Mouse (Mus musculus) adipocyte (in vitro differentiated cells): ENCODE data around the gene Sept4.

ENCODE experiments used
- DNase-seq: peaks from one replicate; pipeline ENCODE4 v3.0.0-alpha.2; 2016; ENCODE audit warnings: low spot score

The Sept4 gene

DNA sequence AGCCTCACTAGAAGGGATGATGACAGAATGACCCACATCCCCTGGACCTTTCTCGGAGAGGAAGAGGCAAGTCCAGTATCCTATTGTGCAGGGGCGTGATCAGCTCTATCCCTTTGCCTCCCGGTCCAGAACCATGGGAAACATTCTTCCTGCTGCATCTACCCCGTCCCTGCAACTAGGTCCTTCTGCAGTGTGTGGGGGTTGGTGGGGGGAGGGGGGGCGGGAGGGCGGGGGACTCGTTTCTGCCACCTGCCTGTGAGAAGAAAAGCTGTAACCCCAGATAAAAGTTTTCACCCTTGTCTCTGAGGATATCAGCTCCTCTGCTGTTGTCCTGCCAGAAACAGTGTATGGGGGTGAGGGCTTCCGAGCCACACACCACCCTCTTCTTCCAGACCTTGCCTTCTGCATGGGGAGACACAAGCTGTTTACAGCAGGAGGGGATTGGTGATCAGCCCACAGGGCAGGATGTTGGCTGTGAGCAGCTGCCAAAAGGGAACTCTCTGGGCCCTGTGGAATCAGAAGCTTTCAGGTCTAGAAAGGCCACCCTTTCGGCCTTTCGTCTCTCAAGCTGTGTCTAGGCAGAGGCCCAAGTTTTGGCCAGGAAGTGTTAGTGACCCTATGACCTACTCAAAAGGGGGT, 10.4 kb downstream of the Sept4 start:
- no peak for DNase-seq

DNA sequence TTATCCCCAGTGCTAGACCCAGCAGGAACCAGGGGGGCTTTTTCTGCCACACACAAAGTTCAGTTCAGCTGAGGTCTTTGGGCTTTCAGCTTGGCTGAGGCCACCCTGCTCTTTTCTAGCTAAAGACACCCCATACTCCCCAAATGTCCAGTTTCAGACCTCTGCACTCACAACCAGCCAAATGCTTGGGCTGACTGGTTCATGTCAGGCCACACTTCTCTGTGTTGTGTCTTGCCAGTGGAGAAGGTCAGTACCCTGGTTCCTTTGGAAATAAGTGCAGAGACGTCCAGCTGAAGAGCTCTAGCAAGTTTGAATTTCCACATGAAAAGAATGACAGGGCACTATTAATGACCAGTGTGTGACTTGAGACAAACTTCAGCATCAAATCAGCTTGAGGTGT, 11.0 kb downstream of the Sept4 start:
- no peak for DNase-seq

DNA sequence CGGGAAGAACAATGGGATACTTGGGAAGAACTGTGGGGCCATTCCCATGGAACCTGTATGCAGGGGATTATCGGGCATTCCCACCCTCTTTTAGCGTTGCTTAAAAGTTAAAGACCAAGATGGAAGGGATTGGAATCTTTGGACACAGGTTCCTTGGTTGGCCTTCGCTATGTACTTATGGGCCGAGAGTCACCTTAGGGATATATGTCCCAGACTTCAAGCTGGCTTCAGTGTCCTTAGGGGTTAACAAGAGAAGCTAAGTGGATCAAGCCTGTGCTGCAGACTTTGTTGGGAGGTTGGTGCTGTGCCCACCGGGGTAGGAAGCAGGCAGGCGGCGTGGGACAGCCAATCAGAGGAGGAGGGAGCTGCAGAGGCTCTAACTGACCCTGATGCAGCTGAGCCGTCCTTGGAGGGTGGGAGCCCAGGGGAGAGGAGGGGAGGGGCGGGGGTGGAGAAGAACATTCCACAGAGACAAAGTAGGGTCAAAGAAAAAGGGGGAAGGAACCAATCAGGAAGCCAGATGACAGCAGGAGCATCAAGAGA, 11.9 kb downstream of the Sept4 start:
- DNase-seq, result no peak

DNA sequence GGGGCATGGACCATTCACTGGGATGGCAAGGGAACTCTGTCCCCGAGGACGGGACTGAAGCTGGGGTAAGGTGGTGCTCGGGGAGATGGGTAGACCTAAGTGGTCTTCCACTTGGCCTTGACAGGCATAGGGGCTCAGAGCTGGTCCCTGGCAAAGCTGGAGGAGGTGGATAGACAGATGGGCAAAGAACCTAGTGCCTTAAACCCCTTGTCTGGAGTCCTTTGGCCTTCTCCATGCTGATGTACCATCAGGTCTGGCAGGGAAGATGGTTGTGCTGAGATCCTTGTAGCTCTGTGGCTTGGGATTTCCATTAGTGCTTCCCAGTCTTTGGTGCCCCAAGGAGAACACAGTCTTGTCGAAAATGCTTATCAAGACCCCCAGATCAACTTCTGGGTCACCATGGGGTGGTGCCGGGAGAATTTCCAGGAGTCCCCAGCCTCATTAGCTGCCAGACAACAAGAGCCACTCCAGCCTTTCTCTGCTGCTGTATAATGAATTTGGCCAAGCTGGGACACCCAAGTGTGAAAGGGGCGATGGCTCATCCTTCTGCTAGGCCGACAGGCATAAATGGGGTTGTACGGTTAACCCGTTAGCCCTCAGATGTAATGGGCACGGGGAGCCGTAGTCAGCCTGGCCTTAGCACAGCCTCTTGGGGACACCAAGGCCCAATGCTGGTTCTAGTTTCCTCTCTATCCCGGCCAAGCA, 12.6 kb downstream of the Sept4 start:
- no peak for DNase-seq

DNA sequence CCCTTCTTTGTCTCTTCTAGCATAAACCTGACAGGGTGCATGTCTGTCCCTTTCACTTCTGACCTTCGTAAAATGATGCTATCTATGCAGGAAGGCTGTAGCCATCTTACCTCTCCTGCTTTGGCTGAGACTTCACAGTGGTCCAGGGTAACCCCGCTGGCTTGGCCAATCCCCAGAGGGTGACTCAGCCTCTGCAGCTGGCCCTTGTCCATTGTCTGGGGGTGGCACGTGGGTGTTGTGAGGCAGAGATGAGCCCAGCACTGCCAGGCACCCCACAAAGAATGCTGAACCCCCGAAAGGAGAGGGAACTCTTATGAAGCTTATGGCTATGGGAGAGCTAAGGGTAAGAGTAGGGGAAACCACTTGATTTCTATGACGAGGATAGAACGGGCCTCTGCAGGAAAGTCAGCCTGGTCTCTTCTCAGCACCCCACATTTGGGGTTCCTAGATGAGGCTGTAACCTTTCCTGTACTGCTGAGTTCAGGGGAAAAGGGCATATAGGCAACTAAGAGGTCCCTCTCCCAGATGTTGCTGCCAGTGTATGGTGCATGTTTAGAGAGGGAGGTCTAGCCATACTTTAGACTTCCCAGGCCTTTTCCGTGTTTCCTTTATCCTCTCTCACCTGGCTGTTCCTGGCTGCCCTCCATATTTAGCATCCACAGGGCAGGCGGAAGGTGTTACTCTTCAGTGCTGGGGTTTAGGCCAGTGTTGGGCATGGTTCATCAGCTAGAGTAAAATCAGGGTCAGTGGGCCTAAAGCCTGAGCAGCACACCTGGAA, 13.4 kb downstream of the Sept4 start:
- no peak for DNase-seq

DNA sequence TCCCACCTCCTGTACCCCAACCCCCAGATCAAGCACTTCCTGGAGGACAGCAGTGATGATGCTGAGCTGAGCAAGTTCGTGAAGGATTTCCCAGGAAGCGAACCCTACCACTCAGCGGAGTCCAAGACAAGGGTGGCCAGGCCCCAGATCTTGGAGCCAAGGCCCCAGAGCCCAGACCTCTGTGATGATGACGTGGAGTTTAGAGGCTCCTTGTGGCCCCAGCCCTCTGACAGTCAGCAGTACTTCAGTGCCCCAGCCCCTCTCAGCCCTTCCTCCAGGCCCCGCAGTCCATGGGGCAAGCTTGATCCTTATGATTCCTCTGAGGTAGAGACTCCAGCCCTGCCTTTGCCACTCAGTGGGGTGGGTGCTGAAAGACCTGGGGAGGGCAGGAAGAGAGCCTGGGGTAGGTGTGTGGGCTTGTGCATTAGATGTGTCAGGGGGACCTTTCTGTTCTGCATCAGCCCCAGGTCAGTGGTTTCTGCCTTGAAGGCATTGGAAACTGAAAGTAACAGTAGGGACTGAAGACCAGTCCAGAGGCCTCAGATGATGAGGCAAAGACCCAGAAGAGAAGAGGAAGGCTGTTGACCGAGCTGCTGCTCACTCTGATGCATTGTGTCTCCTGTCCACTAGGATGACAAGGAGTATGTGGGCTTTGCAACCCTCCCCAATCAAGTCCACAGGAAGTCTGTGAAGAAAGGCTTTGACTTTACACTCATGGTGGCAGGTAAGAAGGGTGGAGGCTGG, 14.8 kb downstream of the Sept4 start:
- no peak for DNase-seq

DNA sequence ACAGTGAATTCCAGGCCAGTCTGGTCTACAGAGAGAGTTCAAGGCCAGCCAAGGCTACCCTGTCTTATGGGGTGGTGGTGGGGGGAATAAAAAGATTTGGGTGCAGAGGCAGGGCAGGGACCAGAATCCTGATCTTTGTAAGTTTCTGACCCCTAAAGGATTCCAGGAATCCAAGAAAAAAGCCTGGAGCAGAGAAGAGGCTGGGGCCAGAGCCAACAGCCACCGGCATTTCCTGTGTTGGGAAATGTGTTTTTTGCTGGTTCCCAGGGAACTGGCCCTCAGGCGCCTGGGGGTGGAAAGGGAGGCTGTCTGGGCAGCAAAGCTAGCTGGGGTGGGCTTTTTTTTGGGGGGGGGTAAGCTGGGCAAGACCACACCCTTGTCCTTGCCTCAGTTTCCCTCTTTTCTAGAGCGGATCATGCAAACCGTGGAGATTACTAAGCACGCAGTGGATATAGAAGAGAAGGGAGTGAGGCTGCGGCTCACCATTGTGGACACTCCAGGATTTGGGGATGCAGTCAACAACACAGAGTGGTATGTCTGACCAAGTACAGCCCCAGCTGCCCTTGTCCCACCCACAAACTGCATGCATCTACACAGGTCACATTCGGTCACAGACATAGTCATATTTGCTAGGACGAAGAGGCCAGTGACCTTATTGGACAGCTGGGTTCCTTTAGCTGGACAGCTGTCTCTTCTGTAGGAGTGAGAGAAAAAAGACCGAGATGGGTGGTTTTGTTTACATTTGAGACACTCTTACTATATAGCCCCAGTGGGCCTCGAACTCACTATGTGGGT, 16.2 kb downstream of the Sept4 start:
- peak; percentile 80 for DNase-seq

DNA sequence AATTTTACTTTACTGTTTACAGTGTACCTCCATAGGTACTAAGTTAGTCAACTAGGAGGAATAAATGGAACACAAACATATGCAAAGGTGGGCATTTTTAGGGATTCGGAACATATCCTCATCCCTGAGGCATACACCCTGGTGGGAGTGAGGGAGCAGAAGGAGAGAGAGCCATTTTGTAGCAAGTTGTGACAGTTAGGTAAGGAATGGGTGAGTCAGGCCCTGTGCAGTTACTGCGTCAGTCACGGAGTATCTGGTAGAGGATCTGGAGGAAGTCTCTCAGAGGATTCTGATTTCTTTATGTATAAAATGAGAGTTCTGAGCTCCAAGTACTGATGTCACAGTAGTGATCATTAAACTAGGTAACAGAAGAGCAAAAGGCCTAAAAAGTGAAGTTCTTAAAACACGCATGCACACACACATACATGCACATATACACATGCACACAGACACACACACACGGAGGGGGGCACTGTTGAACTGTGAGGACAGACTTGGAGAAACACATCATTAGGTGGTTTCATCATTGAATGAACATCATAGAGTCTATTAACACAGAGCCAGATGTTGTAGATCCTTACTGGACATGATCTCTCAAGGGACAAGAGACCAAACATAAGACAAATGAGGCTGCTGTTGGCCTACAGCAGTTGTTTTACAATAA, 18.6 kb downstream of the Sept4 start:
- no peak for DNase-seq

DNA sequence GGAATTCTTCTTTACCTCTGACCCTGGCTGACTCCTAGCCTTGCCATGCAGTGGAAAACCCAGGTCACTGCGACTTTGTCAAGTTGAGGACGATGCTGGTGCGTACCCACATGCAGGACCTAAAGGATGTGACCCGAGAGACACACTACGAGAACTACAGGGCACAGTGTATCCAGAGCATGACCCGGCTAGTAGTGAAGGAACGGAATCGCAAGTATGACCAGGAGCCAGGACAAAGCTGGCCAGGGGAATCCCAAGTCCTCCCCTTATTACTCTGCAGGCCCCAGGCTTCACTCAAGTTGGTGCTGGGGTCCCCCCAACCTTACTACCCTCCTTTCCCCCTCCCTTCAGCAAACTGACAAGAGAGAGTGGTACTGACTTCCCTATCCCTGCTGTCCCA, 20.9 kb downstream of the Sept4 start:
- no peak for DNase-seq

DNA sequence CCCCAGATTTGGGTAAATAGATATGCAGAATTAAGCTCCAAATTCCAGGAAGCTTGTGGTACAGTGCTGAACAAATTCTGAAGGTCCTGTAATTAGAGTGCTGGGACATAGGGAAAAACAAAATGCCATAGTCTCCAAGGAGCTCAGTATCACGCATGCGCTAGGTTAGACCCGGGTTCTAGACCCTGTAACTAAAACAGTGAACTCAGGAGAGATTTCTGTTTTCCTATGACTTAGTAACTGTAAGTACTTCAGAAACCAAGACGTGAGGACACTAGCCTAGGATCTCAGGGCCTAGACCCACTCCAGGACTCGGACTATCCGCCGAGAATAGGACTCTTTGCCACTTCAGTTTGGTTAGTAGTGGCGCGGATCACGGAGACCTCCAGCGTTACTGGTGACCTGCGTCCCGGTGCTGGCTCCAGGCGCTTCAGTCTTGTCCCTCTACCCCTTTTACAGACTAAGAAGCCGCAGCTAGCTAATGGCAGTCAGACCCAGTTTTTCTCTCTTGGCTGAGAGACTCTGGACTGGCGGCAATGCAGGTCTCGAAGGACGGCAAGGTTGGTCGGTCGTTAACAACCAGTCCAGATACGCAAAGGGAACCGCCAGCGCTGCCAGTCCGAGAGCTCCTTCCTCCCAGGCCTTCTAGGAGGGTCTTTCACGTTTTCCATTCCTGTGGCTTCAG, 22.3 kb downstream of the Sept4 start:
- DNase-seq, result peak; percentile 64

DNA sequence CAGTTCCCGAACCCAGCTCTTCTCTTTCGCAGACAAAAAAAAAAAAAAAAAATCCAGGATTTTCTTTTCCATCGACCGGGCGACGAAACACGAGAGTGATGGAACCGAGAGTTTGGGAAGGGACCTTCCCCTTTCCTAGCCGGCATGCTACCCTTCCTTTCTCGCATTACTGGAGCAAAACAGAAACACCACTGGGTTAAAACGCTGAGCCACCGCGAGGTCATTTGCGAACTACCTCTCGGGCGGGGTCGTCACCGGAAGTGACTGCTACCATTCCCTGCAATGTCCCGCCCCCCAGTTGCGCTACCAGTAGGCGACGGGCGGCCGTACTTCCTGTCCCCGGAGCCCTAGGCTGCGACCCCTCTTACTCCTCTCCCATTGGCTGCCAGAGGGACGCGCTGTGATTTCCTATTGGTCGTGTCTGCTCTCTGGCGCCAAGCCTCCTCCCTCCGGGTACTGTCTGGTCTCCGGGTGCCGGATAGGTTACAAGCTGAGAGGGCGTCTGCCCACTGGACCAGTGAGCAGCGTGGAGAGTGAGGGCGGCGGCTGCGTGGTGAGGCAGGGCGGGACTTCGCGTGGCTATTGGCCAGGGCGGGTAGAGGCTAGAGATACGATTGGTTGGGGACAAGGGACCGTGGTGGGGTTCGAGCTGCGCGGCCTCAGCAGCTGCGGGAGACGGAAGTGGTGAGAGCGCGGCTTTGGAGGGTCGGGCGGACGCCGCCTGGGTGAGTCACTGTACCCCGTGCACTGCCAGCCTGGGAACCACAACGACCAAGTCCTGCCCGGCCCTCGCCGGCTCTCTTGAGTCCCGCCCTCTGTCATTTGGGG, 23.0 kb downstream of the Sept4 start, which contains the start of gene Mtmr4:
Gene Mtmr4 (plus strand): TSS at position 637 of the 828 bp plus-strand sequence.
- peak; percentile 100 for DNase-seq

DNA sequence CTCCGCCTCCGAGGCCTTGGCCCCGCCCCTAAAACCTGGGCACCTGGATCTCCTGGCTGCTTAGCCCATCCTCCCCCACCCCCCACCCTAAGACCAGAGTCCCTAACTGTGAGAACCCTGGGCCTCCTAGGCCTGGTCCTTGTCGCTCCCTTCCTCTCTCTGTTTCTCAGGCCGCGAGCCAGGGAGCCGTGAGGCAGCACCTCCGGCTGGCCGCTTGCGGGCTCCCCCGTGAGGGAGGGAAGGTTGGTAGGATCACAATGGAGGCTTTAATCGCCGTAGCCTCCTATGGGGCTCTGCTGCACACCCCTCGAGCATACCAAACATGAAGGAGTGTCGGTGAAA, 23.6 kb downstream of the Sept4 start:
- DNase-seq, result no peak

DNA sequence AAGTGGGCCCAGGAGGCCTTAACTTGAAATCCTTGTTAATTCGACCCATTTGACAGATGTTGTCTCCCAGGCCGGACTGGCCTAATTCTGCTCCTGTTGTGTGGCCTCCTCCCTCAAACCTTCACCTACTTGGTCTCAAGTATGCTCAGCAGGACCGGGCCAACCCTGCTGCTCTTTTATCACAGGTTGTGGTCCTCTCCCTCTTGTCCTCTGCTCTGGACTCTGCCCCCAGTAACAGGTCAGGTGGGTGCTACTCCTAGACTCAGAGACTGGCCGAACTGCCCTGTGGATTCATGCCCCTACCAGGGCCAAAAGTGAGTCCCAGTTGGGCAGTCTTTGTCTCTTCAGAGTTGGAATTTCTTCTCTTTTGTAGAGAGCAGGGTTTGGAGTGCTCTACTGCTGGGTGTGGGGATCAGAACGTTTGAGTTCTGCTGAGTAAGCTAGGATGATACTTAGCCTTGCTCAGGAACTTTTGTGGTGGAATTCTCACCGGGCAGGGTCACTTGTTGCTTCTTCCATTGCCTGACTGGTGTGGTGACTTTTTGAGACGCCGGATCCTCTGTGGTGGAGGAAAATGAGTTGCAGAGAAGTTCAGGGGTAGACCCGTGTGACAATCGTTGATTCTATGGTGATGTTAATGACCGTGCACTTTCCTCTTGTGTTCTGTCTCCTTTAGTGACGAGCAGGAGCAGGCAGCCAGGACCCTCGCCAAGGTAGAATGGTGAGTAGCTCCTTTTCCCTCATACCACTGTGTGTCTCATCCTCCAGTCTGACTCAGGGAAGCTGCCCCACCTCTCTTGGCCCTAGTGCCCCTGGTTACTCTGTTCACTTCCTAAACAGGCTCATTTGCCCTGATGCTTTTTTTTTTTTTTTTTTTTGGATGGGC, 24.3 kb downstream of the Sept4 start:
- peak; percentile 60 for DNase-seq

DNA sequence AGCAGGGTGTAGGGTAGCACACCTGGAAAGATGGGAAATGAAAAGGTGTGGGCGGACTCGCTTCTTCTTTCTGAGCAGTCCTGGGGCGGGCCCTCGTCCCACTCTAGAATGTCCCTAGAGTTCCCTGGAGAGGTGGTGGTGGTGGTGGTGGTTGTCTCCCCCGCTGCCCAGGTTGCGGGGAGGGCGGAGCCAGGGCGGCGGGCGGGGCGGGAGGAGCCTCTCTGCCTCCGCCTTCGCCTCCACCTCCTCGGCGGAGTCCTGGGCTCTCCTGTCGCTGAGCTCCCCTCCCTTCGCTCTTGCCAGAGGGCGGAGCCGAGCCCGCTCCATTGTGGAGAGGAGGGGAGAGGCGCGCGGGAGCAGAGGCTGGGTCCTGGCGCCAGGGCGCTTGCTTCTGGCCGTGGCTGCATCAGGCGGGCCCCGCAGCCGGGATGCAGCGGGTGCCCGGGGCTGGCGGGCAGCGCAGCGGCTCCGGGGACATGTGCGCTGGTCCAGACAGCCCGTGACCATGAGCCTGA, 26.7 kb downstream of the Sept4 start:
- DNase-seq, result peak; percentile 79

DNA sequence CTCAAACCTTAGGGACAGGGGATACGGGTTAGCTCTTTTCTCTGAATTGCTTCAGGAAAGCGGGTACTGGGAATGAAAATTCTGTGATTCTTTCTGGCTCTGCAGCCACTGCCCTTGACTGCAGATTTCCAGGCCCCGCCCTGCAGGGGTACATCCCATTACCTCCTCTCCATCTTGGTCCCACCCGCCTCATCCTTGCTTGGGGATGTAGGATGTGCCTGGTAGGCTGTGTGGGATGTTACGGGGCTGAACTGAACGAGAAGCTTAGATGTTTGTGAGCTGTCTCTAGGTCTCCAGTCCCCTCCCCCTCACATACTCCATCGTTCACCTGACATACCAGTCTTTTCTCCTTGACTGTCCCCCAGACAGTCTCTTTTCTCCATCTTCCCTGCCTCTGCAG, 27.3 kb downstream of the Sept4 start:
- no peak for DNase-seq

DNA sequence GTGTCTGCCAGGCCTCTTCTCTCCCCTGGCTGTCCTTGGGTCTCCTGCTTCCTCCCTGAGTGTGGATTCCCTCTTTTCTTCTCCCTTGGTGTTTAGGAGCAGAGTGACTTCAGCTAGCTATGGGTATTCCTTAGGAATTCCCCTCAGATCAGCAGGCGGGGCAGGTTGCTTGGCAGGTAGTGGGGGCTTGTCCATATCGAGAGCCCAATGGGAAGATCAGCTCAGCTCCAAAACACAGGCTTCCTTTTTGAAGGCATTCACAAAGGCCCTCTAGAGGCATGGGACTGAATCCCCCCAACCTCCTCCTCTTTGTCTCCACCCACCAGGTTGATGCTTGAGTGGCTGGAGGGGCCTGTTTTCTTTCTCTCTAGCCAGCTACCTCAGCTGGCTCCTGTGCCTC, 27.8 kb downstream of the Sept4 start:
- no peak for DNase-seq

DNA sequence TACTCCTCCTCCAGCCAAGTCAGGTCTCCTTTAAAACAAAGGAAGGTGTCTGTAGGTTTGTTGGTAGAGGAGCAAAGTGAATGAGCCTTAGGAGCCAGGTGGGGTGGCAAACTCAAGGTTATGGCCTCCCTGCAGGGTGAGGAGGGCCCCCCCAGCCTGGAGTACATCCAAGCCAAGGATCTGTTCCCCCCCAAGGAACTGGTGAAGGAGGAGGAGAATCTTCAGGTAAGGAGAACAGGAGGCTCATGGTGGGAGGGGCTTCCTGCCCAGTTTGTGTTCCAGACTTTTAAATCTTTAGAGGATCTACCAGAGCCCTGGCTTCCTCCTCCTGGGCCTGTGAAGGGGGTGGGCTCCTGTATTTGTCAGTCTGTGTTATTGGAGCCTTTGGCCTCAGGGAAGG, 28.4 kb downstream of the Sept4 start:
- no peak for DNase-seq
